Mouse (Mus musculus) ES-E14 (cell line): Measurements from ENCODE around the gene Aldh1l1.

ENCODE experiments used
- CHD2 ChIP-seq: IDR thresholded peaks from 2 replicates; pipeline ENCODE4 v1.6.1; 2014; ENCODE audit warnings: mild to moderate bottlenecking, low read depth, low read length, inconsistent platforms
- ZC3H11A ChIP-seq: IDR thresholded peaks from 2 replicates; pipeline ENCODE4 v1.6.1; 2012; ENCODE audit warnings: low read depth, mild to moderate bottlenecking, inconsistent platforms, low read length, borderline replicate concordance

DNA sequence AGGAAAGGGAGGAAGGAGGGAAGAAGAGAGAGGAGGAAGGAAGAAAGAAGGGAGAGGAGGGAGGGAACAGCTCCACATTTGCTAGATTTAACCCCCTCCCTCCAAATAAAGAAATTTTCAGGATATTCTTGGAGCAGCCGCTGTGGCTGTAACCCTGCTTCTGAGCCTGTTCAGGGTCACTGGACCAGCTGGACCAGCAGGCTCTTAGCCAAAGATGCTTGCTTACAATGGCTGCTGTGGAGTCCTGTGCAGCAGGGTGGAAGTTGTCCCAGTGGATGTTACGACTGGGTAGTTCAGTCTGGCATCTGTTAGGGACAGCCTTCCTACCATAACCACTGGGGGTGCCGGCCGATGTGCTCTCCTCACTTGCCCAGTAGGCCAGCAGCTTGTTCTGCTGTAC is 82.5 kb downstream of the Aldh1l1 start:
- TF ChIP-seq CHD2: no peak
- no peak for TF ChIP-seq ZC3H11A
